Mouse (Mus musculus): ENCODE measurements at regions not wholly inside any gene's neighbourhood (a gene's known extent, or its start where the extent isn't known, plus 50 kb on each side); places are given as distances from the start of the nearest gene placed in this dataset.

GRCm38 (mm10) chr17:82635849-82636248 is 579.2 kb upstream of the Pkdcc start:
- TF ChIP-seq POLR2AphosphoS5 (IDR thresholded peaks at IDR 0.05; ENCODE audit: insufficient replicate concordance, low read depth, low read length) = no peak
- no peak for TF ChIP-seq CTCF (IDR thresholded peaks at IDR 0.05; ENCODE audit: low read depth, low read length)
- TF ChIP-seq GATA1 (IDR thresholded peaks at IDR 0.05; ENCODE audit: borderline replicate concordance, low read length) = no peak
- no peak for TF ChIP-seq GATA2 (IDR thresholded peaks at IDR 0.05; ENCODE audit: borderline replicate concordance, low read depth, low read length)
